Mouse (Mus musculus) heart, embryonic 13.5 days (tissue): ENCODE results near the gene Mfsd4b4. TPM values are rescaled to one million over a fixed set of nuclear protein-coding genes. Genes with fewer than 3 reads are reported as not detected.

ENCODE experiments used
- ATAC-seq: fragments of 200-750 bp; cut with Nextera tagmentation; 2 replicates; pipeline ENCODE4 v1.8.0; 2017; ENCODE audit warnings: moderate TSS enrichment; ENCODE audit not compliant: insufficient number of reproducible peaks, low FRiP score, low TSS enrichment; ENCODE audit errors: extremely low read depth
- H3K27ac ChIP-seq: fragments of 300-500 bp; sonication (generic); replicated peaks from 2 replicates; pipeline ENCODE4 v1.5.1; 2015; ENCODE audit warnings: moderate library complexity, mild to moderate bottlenecking, inconsistent platforms
- H3K27me3 ChIP-seq: fragments of 300-500 bp; sonication (generic); replicated peaks from 2 replicates; pipeline ENCODE4 v1.6.1; 2015; ENCODE audit warnings: mild to moderate bottlenecking, inconsistent platforms
- H3K36me3 ChIP-seq: fragments of 300-500 bp; sonication (generic); 2 replicates; pipeline ENCODE4 v1.6.1; 2015; ENCODE audit warnings: mild to moderate bottlenecking, inconsistent platforms
- H3K4me1 ChIP-seq: fragments of 300-500 bp; sonication (generic); 2 replicates; pipeline ENCODE4 v1.6.1; 2015; ENCODE audit warnings: inconsistent platforms
- H3K4me2 ChIP-seq: fragments of 300-500 bp; sonication (generic); 2 replicates; pipeline ENCODE4 v1.6.1; 2015; ENCODE audit warnings: inconsistent platforms, mild to moderate bottlenecking, moderate library complexity
- H3K4me3 ChIP-seq: fragments of 300-500 bp; sonication (generic); 2 replicates; pipeline ENCODE4 v1.5.1; 2015; ENCODE audit warnings: moderate library complexity, mild to moderate bottlenecking, inconsistent platforms
- H3K9ac ChIP-seq: fragments of 300-500 bp; sonication (generic); 2 replicates; pipeline ENCODE4 v1.6.1; 2015; ENCODE audit warnings: inconsistent platforms, mild to moderate bottlenecking, moderate library complexity
- H3K9me3 ChIP-seq: fragments of 300-500 bp; sonication (generic); 2 replicates; pipeline ENCODE4 v1.6.1; 2016; ENCODE audit warnings: inconsistent platforms
- WGBS: fragments of 180-500 bp; shearing (Covaris S2); methylation state at CpG from one replicate; pipeline ENCODE4 v1.1.7; 2015; ENCODE audit warnings: mixed read lengths; 5-methylcytosine and 5-hydroxymethylcytosine counted together
- polyA plus RNA-seq: library from polyadenylated mRNA; unstranded; fragments of >200 nt; fragmentation: Nextera tagmentation; extraction: Ambion mirVana; gene quantifications from 2 replicates; pipeline ENCODE4 v1.2.1, GENCODE M21; 2015

Mfsd4b4 gene
- polyA plus RNA-seq, 1 experiment from 2014 or later, result 4.0 TPM

GRCm38 (mm10) chr10:39893702-39894697 lies 5.0 kb downstream of the Mfsd4b4 start:
- Histone ChIP-seq H3K4me1 (peaks cover 14% of the 10 kb centered on the region), H3K4me3 (no peak overlapping the region), H3K36me3 (peaks cover 26% of the 10 kb centered on the region), H3K9me3 (no peaks in the 10 kb centered on the region), H3K27me3 (no peaks in the 10 kb centered on the region), H3K4me2 (no peak overlapping the region), H3K27ac (no peak overlapping the region), H3K9ac (no peak overlapping the region)
- ATAC-seq, result 0 out of 2 replicates have a peak, but pooled peaks have one; percentile 19
- WGBS, result 56% methylated on average over 11 of the region's 11 CpGs

- ATAC-seq, result no peak
- peaks cover 26% of the 10 kb centered on the region for H3K36me3 ChIP-seq
- no peak overlapping the region for H3K4me3 ChIP-seq
- H3K9me3 ChIP-seq, result no peaks in the 10 kb centered on the region
- no peak overlapping the region for H3K27ac ChIP-seq
- WGBS, result 47% methylated on average over 3 of the region's 3 CpGs
- H3K4me2 ChIP-seq, result no peak overlapping the region
- H3K9ac ChIP-seq, result no peak overlapping the region
- no peaks in the 10 kb centered on the region for H3K4me1 ChIP-seq
- H3K27me3 ChIP-seq, result no peaks in the 10 kb centered on the region
Observed at GRCm38 (mm10) chr10:39888621-39889020, 10.4 kb downstream of the Mfsd4b4 start.

- no peak overlapping the region for H3K4me3 ChIP-seq
- no peaks in the 10 kb centered on the region for H3K9me3 ChIP-seq
- H3K9ac ChIP-seq, result no peak overlapping the region
- no peak for ATAC-seq
- H3K36me3 ChIP-seq, result peaks cover 73% of the 10 kb centered on the region
- no peak overlapping the region for H3K27ac ChIP-seq
- H3K27me3 ChIP-seq, result no peaks in the 10 kb centered on the region
- H3K4me1 ChIP-seq, result peaks cover 7% of the 10 kb centered on the region
- 37% methylated on average over 2 of the region's 2 CpGs for WGBS
- H3K4me2 ChIP-seq, result no peak overlapping the region
Observed at GRCm38 (mm10) chr10:39865509-39865908, 33.5 kb downstream of the Mfsd4b4 start.

GRCm38 (mm10) chr10:39842621-39843020 lies 56.4 kb downstream of the Mfsd4b4 start:
- Histone ChIP-seq H3K4me3 (no peak overlapping the region), H3K36me3 (peaks cover 64% of the 10 kb centered on the region), H3K4me2 (no peak overlapping the region), H3K9ac (no peak overlapping the region), H3K9me3 (no peaks in the 10 kb centered on the region), H3K27me3 (no peaks in the 10 kb centered on the region), H3K4me1 (no peaks in the 10 kb centered on the region), H3K27ac (no peak overlapping the region)
- 90% methylated on average over 1 of the region's 1 CpGs for WGBS
- no peak for ATAC-seq

Other genes with a start within 250 kb of the Mfsd4b4 start
- 8.1 and 8.6 TPM in 2 replicates for gene Rev3l, start 167.1 kb downstream of the Mfsd4b4 start, polyA plus RNA-seq
- gene Mfsd4b2, start 27.7 kb upstream of the Mfsd4b4 start, polyA plus RNA-seq, result not detected in 2 replicates
- gene Mfsd4b3, start 60.9 kb upstream of the Mfsd4b4 start, polyA plus RNA-seq, result 0.64 and 0.74 TPM in 2 replicates
- gene Mfsd4b5, start 87.4 kb upstream of the Mfsd4b4 start, polyA plus RNA-seq, result not detected in 2 replicates
- gene Mfsd4b1, start 126.0 kb upstream of the Mfsd4b4 start, polyA plus RNA-seq, result 0.27 and 0.55 TPM in 2 replicates
- gene Slc16a10, start 243.0 kb upstream of the Mfsd4b4 start, polyA plus RNA-seq, result 14.9 and 19.6 TPM in 2 replicates